Mouse (Mus musculus): ENCODE measurements around the gene Chrdl2. TPM values are rescaled to one million over a fixed set of nuclear protein-coding genes. Genes with fewer than 3 reads are reported as not detected.
"Not testable (repeated sequence)": the region's sequence is repeated elsewhere in the genome, so short reads cannot be mapped to it uniquely, and the experiment has no call there.

The Chrdl2 gene
- polyA plus RNA-seq, 1 experiment = not detected

DNA sequence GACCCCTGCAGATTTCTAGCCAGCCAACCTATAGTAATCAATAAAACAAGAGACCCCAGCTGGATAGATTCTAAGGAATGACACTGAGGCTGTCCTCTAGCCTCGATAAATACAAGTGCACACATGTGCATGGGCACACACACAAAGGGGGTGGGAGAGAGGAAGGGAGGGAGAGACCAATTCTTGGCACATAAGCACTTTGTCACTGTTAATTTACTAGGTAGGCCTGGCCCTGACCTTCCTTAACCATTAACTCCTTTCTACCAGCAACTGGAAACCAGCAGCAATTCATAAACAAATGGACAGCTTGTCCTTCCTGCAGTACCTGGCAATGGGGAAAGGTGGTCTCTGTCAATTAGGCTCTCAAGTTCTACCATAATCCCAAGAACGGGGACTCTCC, 34.0 kb upstream of the Chrdl2 start:
- Histone ChIP-seq H3K4me3 (ENCODE audit: insufficient read depth, low read length) (no peak overlapping the region), H3K4me1 (ENCODE audit: control insufficient read depth, insufficient read depth, low read length) (peaks cover 33% of the 10 kb centered on the region), H3K27ac (ENCODE audit: insufficient read depth, low read depth, low read length) (no peak overlapping the region)
- no peak for TF ChIP-seq POLR2A (IDR thresholded peaks at IDR 0.05; ENCODE audit: borderline replicate concordance, low read depth, low read length)
- no peak for TF ChIP-seq CTCF (IDR thresholded peaks at IDR 0.05; ENCODE audit: low read depth, low read length)

DNA sequence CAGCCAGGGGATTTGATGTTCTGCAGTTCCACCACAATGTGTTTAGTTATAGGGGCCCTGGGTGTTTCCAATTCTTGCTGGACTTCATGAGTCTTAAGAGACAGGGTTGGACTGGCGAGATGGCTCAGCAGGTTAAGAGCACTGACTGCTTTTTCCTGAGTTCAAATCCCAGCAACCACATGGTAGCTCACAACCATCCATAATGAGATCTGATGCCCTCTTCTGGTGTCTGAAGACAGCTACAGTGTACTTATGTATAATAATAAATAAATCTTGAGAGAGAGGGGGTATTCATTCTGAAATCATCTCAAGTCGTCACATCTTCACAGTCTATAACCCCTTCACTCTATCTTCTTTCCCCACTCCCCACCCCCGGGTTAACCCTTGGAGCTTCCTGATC, 33.1 kb upstream of the Chrdl2 start:
- H3K4me3 ChIP-seq (ENCODE audit: insufficient read depth, low read length); H3K27ac ChIP-seq (ENCODE audit: insufficient read depth, low read depth, low read length): not testable (repeated sequence)
- peaks cover 29% of the 10 kb centered on the region for H3K4me1 ChIP-seq (ENCODE audit: control insufficient read depth, insufficient read depth, low read length)

GRCm38 (mm10) chr7:99974208-99974970, 31.6 kb upstream of the Chrdl2 start:
- no peak overlapping the region for H3K27ac ChIP-seq (ENCODE audit: insufficient read depth, low read depth, low read length)
- peaks cover 26% of the 10 kb centered on the region for H3K4me1 ChIP-seq (ENCODE audit: control insufficient read depth, insufficient read depth, low read length)
- no peak overlapping the region for H3K4me3 ChIP-seq (ENCODE audit: insufficient read depth, low read length)
- no peak for TF ChIP-seq POLR2A (IDR thresholded peaks at IDR 0.05; ENCODE audit: borderline replicate concordance, low read depth, low read length)
- no peak for TF ChIP-seq CTCF (IDR thresholded peaks at IDR 0.05; ENCODE audit: low read depth, low read length)

GRCm38 (mm10) chr7:99975819-99976575, 30.0 kb upstream of the Chrdl2 start:
- Histone ChIP-seq H3K4me3 (ENCODE audit: insufficient read depth, low read length) (no peak overlapping the region), H3K4me1 (ENCODE audit: control insufficient read depth, insufficient read depth, low read length) (peaks cover 30% of the 10 kb centered on the region), H3K27ac (ENCODE audit: insufficient read depth, low read depth, low read length) (peak overlapping the region; percentile 23; the same call in 1 of the 2 replicates)
- no peak for TF ChIP-seq CTCF (IDR thresholded peaks at IDR 0.05; ENCODE audit: low read depth, low read length)
- TF ChIP-seq POLR2A (IDR thresholded peaks at IDR 0.05; ENCODE audit: borderline replicate concordance, low read depth, low read length) = no peak

DNA sequence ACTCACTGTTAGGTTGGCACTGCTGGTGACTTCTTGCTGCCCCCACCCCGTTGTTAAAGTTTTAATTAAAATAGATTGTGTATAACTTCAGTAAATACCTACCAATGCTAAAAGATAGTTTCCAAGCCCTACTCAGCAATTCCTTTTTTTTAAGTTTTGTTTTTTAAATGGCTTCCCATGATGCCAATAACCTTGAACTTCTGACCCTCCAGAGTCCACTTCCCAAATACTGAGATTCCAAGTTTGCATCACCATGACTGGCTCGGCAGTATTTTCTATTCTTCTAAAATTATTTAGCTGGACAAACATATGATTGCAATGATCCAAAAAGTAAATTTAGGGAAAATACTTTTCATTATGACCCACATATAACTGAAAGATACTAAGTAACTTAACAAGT, 27.9 kb upstream of the Chrdl2 start:
- Histone ChIP-seq H3K4me3 (ENCODE audit: insufficient read depth, low read length) (no peak overlapping the region), H3K27ac (ENCODE audit: insufficient read depth, low read depth, low read length) (no peak overlapping the region), H3K4me1 (ENCODE audit: control insufficient read depth, insufficient read depth, low read length) (peaks cover 41% of the 10 kb centered on the region)
- no peak for TF ChIP-seq POLR2A (IDR thresholded peaks at IDR 0.05; ENCODE audit: borderline replicate concordance, low read depth, low read length)

- no peak for TF ChIP-seq POLR2A (IDR thresholded peaks at IDR 0.05; ENCODE audit: borderline replicate concordance, low read depth, low read length)
- TF ChIP-seq CTCF (IDR thresholded peaks at IDR 0.05; ENCODE audit: low read depth, low read length) = no peak
- H3K4me1 ChIP-seq (ENCODE audit: control insufficient read depth, insufficient read depth, low read length) = peaks cover 44% of the 10 kb centered on the region
- H3K27ac ChIP-seq (ENCODE audit: insufficient read depth, low read depth, low read length) = no peak overlapping the region
- peak overlapping the region; percentile 88 for H3K4me3 ChIP-seq (ENCODE audit: insufficient read depth, low read length)
Measured at GRCm38 (mm10) chr7:99979081-99979480, 26.9 kb upstream of the Chrdl2 start.

DNA sequence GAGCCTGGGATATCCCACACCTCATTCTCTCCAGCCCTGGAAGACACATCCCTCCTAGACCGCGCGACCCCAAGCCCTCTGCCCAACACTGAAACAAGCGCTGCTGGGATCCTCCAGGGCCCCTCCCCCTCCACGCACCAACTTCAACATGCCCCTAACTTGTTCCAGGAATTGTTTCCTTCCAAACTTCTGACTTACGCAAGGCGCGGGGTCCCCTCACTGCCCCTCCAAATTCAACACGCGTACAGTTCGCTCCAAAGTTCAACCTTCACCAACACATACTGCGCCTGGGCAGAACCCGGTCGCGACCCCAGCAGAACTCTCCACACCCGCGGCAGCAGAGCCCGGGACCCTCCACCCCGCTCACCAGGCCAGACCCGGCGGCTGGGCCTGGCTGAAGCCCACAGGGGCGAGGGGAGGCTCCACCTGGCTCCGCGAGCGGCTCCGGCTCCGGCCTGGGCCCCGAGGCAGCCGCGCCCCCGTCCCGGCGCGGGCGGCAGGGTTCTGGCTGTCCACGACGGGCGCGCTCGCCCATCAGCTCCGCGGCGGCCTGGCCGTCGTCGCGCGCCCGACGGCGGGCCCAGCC, 26.3 kb upstream of the Chrdl2 start:
- TF ChIP-seq POLR2A (IDR thresholded peaks at IDR 0.05; ENCODE audit: borderline replicate concordance, low read depth, low read length) (no peak), CTCF (IDR thresholded peaks at IDR 0.05; ENCODE audit: low read depth, low read length) (no peak)
- peak overlapping the region; percentile 64 for H3K27ac ChIP-seq (ENCODE audit: insufficient read depth, low read depth, low read length)
- H3K4me3 ChIP-seq (ENCODE audit: insufficient read depth, low read length) = peak overlapping the region; percentile 88
- peaks cover 39% of the 10 kb centered on the region for H3K4me1 ChIP-seq (ENCODE audit: control insufficient read depth, insufficient read depth, low read length)

DNA sequence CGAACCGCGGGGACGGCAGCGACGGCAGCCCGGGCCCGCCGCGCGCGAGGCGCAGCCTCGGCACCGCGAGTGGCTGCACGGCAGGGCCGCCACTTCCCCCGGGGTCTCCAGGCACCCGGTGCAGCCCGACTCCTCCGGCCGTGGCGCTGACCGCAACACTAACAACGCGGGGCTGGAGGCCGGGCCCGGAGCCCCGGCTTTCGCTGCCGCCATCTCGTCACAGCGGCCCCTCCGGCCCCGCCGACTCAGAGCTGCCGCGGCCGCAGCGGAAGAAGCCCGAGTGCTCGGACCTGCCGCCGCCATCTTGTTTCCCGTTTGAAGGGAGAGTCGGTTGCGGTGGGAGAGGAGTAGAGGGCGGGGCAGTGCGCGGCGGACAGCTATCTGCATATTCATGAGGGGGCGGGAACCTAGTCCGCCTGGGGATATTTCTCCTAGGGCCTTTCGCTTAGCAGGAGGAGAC, 25.8 kb upstream of the Chrdl2 start, which contains the start of gene Rnf169:
Rnf169 (minus strand) TSS at position 317 of the 460 bp plus-strand sequence.
- Histone ChIP-seq H3K4me3 (ENCODE audit: insufficient read depth, low read length) (peak within 1 kb of the TSS; percentile 88), H3K27ac (ENCODE audit: insufficient read depth, low read depth, low read length) (peak within 1 kb of the TSS; percentile 64), H3K4me1 (ENCODE audit: control insufficient read depth, insufficient read depth, low read length) (peaks cover 39% of the 10 kb centered on the region)
- TF ChIP-seq CTCF (IDR thresholded peaks at IDR 0.05; ENCODE audit: low read depth, low read length) (no peak), POLR2A (IDR thresholded peaks at IDR 0.05; ENCODE audit: borderline replicate concordance, low read depth, low read length) (peak; percentile 90)

DNA sequence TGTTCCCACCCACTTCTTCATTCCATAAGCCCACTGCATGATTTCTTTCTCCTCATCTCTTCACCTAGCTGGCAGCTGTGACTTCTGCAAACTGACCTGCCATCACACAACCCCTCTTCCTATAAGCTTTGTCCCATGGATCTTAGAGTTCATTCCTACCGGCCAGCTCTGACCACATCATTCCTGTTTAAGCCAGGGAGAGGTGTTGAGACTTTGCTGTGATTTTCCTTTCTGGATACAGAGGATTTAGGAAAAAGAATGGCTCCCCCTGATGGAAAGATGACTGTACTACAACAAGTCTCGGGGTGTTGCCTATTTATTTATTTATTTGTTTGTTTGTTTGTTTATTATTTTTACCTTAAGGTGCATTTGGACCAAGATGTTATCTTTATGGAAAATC, 24.7 kb upstream of the Chrdl2 start:
- H3K27ac ChIP-seq (ENCODE audit: insufficient read depth, low read depth, low read length) = no peak overlapping the region
- peaks cover 32% of the 10 kb centered on the region for H3K4me1 ChIP-seq (ENCODE audit: control insufficient read depth, insufficient read depth, low read length)
- H3K4me3 ChIP-seq (ENCODE audit: insufficient read depth, low read length) = no peak overlapping the region
- TF ChIP-seq POLR2A (IDR thresholded peaks at IDR 0.05; ENCODE audit: borderline replicate concordance, low read depth, low read length) = no peak
- no peak for TF ChIP-seq CTCF (IDR thresholded peaks at IDR 0.05; ENCODE audit: low read depth, low read length)

Measured in bone marrow macrophage, adult 2 months (primary cell).